Mouse (Mus musculus) gastrocnemius, adult 2 months (tissue): ENCODE data around the gene Gdf1. TPM values are rescaled to one million over a fixed set of nuclear protein-coding genes. Genes with fewer than 3 reads are reported as not detected.

Experiments used
- DNase-seq: peaks from one replicate; pipeline ENCODE4 v3.0.0; 2022
- H3K27ac ChIP-seq: fragments of 200-600 bp; 2 replicates; pipeline ENCODE4 v1.8.1; 2022; ENCODE audit warnings: mild to moderate bottlenecking
- H3K4me3 ChIP-seq: fragments of 200-600 bp; 2 replicates; pipeline ENCODE4 v1.8.1; 2022; ENCODE audit warnings: mild to moderate bottlenecking, moderate library complexity
- CTCF ChIP-seq: fragments of 200-600 bp; IDR thresholded peaks from 2 replicates; pipeline ENCODE4 v1.8.1; 2022; ENCODE audit warnings: antibody characterized with exemption, mild to moderate bottlenecking, moderate library complexity
- intact Hi-C: fragments of 180-260 bp; cut with DNase I; formaldehyde crosslinking; loops from one replicate; pipeline ENCODE4 v1.15.1; 2025
- total RNA-seq, 2 experiments: library from RNA; stranded (reverse); gene quantifications; 2 replicates each; pipeline ENCODE4 v1.2.3; 2021

The Gdf1 gene
- total RNA-seq, 2 experiments from 2014 or later: 1.0 TPM; not detected in 1

DNA sequence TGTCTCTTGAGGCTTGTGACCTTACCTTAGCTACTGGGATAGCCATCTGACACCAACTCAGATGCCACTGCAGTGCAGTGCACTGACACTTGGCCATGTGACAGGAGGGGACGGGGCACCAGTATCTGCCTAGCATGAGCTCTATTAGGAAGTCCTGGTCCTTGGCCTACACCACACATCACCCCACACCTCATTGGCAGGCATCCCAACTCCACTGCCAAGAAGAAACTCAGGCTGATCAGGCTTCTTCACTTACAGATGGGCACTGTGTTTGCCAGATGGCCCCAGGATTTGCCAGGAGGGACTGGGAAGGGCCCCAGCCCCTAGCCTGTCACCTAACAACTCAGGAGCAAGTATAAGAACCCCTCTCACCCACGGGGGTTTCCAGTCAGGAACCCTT is 16.2 kb upstream of the Gdf1 start:
- Histone ChIP-seq H3K4me3 (no peak overlapping the region), H3K27ac (peak overlapping the region; percentile 95)
- intact Hi-C loops: no loop called here
- no peak for TF ChIP-seq CTCF
- peak; percentile 95 for DNase-seq

DNA sequence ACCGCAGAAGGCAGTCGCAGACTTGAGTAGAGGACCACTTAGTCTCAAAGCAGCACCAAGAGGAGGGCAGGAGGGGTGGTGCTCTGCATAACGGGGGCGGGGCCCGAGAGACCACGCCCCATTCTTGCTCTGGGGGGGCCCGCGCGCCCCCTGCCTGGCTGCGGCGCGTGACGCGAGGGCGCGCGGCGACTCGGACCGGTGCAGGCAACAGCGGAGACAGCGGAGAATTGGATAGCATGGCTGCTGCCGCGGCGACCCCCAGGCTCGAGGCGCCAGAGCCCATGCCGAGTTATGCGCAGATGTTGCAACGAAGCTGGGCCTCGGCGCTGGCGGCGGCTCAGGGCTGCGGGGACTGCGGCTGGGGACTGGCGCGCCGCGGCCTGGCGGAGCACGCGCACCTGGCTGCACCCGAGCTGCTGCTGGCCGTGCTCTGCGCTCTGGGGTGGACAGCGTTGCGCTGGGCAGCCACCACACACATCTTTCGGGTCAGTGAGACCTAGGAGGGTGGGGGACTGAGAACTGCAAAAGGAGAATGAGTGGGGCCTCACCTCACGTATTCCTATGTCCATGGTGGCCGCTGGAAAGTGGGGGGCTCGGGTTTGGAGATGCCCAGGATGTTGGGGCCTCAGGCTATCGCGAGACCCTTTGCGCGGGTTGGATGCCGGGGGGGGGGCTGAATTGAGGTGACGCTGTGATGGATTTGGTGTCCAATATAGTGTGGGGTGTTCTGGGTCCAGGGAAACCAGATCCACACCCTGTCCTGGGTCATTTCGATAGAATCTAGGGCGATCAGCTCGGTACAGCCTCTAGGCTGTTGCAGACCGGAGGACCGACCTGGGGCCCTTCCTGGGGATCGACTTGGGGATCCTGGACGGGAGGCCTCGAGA is 13.8 kb upstream of the Gdf1 start, which contains the start of gene Cers1:
Cers1 (plus strand) TSS at position 152 of the 887 bp plus-strand sequence.
- Histone ChIP-seq H3K27ac (peak within 1 kb of the TSS; percentile 95), H3K4me3 (peak within 1 kb of the TSS; percentile 82)
- no peak; the same call in 1 of the 2 replicates for TF ChIP-seq CTCF
- peak; percentile 87 for DNase-seq
- intact Hi-C loops: no loop called here

DNA sequence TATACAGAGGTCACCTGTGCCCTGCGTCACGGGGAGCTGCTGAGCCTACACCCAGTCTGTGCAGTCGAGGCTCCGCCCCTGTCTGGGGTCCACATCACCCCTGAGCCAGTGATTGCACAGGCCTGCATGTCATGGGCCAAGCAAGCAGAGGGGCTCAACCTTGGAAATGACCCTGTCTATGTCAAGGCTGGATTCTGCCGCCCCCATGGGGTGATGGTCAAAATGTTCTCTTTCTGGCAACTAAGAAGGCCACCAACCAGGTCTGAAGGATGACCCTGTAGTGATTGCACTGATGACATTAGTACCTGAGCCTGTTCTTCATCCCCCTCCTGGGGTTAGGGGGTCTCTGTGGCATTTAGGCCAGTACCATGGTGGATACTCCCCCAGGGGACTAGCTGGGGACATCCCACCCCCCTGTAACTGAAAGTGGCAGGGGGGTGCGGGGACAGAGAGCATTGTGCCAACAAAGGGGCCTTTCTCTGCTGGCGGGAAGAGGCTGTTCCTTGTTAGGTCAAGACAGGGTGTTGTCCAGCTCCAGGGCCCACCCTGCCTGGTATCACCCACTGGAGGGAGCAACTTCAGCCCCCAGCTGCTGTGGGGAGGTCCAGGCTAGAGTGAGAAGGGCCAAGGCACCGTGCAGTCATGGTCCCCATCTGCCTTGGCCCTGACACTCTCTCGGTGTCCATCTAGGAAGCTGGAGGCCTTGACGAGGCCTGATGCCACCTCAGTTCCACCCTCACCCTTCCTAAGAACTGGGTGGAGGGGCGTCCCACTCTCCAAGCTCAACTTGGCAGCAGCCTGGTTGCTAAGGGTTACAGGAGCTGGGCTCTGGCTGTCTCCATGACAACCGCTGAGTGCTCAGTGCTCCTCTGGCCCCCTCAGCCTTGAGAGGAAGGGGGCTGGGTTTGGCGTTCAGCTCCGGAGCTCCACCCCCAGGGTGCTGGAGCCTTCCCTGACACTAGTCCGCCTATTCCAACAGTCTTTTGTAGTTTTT is 12.8 kb upstream of the Gdf1 start:
- no peak for TF ChIP-seq CTCF
- DNase-seq: peak; percentile 78
- intact Hi-C loops: no loop called here
- Histone ChIP-seq H3K4me3 (peak overlapping the region; percentile 82), H3K27ac (peak overlapping the region; percentile 95)

DNA sequence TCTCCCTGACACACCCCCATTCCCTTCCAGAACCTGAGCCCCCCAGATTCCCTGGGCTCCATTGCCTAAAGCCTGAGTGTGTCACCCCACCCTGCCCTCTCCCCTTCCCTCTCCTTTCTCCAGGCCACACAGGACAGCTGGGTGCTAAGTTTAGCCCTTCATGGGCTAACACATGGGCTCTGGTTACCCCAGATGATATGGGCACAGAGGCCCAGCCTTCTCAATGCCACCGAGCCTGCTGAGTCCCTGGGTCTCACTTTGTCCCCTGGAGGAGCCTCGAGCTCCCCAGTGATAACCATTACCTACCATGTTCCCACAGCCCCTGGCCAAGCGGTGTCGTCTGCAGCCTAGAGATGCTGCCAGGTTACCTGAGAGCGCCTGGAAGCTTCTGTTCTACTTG is 11.7 kb upstream of the Gdf1 start:
- peak overlapping the region; percentile 82 for H3K4me3 ChIP-seq
- TF ChIP-seq CTCF: no peak
- H3K27ac ChIP-seq: peak overlapping the region; percentile 95
- intact Hi-C loops: no loop called here
- peak; percentile 84 for DNase-seq

DNA sequence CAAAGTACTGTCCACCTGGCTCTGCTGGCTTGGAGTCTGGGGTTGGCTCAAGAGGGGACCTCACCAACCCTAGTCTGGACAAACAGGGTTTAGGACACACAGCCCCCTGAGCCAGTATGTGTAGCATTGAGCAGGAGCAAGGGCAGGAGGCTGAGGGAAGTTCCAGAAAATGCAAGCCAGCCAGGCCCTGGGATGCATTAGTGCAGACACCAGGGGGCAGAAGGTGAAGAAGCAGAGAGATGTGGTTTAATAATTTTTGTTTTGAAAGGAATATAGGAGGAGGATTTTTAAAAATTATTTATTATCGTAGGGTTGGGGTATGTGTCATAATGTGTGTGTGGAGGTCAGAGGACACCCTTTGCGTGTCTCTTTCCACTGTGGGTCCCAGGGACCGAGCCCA is 5.9 kb upstream of the Gdf1 start:
- intact Hi-C loops: no loop called here
- no peak overlapping the region for H3K4me3 ChIP-seq
- H3K27ac ChIP-seq: no peak overlapping the region
- DNase-seq: no peak
- peak; percentile 12; the same call in 1 of the 2 replicates for TF ChIP-seq CTCF

DNA sequence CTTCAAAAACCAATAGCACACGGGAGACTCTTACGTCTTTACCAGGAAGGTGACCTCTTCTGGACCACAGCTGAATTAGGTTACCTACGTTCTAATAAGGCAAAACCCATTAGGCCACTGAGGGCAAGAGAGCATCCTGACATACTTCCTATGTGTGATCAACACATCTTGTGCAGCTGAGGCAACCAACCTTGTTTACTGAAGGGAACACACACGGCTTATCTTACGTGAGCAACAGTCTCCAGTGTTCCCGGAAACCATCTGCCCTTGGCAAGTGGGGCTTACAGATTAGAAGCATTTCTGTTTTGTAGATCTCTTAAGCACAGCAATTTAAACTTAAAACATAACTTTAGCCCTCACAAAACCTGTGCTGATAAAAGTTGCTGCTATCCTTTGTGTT is 2.1 kb upstream of the Gdf1 start:
- Histone ChIP-seq H3K27ac (no peak overlapping the region), H3K4me3 (no peak overlapping the region)
- DNase-seq: no peak
- intact Hi-C loops: no loop called here
- no peak for TF ChIP-seq CTCF

DNA sequence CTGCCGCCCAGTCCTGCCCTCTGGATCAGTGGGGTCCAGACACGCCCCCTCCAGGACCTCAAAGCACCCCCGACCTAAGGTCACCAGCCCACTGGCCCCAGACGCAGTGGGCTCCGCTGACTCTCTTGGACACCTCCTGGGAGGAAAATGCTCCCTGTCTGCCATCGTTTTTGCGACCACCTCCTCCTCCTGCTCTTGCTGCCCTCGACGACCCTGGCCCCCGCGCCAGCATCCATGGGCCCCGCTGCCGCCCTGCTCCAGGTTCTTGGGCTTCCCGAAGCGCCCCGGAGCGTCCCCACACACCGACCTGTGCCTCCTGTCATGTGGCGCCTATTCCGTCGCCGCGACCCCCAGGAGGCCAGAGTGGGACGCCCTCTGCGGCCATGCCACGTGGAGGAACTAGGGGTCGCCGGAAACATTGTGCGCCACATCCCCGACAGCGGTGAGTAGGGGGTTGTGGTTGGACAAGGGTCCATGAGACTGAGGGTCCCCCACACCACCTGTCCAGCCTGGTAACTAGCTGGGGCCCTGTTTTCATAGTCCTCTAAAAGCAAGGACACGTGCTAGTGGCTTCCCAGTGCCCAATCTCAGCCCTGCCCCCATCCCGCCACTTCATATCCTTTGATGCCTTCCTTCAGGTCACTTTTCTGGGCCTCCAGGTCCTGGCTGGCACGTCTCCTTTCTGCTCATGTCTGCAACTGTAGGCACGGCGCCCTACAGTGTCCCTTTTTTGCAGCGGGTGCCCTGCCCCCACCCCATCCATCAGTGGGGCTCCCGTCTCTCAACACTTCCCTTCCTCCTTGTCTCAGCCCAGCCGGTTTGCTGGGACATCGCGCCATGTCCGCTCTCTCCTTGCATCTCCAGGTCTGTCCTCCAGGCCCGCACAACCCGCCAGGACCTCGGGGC is 471 bp downstream of the Gdf1 start:
- Histone ChIP-seq H3K4me3 (no peak overlapping the region), H3K27ac (no peak overlapping the region)
- TF ChIP-seq CTCF: no peak
- no peak for DNase-seq
- intact Hi-C loops: no loop called here

DNA sequence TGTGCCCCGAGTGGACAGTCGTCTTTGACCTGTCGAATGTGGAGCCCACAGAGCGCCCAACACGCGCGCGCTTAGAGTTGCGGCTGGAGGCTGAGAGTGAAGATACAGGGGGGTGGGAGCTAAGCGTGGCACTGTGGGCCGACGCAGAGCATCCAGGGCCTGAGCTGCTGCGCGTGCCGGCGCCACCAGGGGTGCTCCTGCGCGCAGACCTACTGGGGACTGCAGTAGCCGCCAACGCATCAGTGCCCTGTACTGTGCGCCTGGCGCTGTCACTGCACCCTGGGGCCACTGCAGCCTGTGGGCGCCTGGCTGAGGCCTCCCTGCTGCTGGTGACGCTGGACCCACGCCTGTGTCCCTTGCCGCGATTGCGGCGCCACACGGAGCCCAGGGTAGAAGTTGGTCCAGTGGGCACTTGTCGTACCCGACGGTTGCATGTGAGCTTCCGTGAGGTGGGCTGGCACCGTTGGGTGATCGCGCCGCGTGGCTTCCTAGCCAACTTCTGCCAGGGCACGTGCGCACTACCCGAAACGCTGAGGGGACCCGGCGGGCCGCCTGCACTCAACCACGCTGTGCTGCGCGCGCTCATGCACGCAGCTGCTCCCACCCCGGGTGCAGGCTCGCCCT is 1.2 kb downstream of the Gdf1 start:
- no peak overlapping the region for H3K4me3 ChIP-seq
- TF ChIP-seq CTCF: peak; percentile 14; the same call in 1 of the 2 replicates
- no peak overlapping the region for H3K27ac ChIP-seq
- intact Hi-C loops: no loop called here
- peak; percentile 51 for DNase-seq

DNA sequence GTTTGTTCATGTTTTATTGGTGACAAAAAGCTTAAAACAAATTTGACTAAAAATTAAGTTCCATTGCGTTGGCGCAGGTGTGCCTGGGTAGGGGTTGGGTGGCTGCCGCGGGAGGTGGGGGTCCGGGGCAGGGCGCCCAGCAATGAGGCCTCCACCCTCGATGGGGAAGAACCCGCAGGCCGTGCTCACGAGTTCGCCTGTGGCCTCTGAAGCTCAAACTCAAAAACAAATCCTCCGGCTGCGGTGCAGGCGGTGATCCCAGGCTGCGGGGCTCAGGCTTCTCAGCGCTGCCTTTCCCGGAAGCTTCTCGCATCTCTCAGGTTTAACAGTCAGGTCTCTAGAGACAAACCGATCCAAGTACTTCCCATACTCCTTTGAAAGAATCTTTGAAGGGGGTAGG is 1.9 kb downstream of the Gdf1 start:
- DNase-seq: no peak
- Histone ChIP-seq H3K27ac (no peak overlapping the region), H3K4me3 (no peak overlapping the region)
- TF ChIP-seq CTCF: no peak
- intact Hi-C loops: no loop called here

DNA sequence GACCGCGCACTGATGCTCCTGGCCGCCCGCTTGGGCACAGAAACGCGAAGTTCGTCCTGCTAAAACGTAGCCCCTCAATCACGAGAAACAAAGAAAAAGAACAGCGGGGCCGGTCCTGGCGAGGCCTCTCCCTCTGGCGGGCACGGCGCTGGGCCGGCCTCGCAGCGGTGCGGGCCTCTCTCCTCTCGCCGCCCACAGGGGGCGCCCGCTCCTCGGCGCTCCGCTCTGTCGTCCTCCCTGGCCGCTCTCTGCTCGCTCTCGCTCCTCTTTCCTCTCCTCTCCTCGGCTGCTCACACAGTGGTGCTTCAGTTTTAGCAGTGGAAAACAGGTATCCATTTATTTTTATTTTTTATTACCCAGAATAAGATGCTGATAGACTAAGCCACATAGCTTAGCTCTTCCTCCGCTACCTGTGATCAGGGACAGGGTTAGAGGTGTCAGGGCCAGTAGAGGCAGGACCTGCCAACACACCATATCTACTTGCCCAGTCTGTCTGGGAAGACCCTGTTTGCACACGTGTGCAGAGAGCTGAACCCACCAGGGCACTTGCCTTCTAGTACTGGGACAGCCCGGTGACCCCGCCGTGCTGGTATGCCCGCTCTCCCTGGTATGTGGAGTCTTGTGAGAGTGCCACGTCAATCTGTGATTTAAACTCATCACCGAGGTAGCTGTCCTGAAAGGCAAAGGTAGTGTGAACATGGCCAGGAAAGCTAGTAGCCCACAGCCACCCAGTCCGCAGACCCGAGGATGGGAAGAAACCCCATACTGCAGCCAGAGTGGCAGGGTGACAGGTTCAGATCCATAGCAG is 2.7 kb downstream of the Gdf1 start:
- intact Hi-C loops: no loop called here
- peak; percentile 85 for DNase-seq
- H3K4me3 ChIP-seq: no peak overlapping the region; the same call in 1 of the 2 replicates
- H3K27ac ChIP-seq: no peak overlapping the region
- TF ChIP-seq CTCF: peak; percentile 97

DNA sequence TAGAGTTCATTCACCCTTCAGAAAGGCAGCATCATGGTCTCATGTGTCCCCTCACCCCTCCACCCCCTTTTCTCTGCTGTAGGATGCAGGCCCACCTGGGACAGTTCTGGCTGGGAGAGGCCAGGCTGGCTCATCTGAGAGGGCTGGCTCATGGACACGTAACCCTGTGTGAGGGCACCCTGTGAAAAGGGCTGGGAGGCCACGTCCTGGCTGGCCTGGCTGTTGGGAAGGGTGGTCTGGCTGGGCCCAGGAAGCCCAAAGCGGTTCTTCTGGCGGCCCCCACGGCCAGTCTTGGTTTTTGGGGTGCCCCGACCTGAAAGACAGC is 3.2 kb downstream of the Gdf1 start:
- intact Hi-C loops: no loop called here
- no peak for TF ChIP-seq CTCF
- no peak for DNase-seq
- H3K4me3 ChIP-seq: no peak overlapping the region
- no peak overlapping the region for H3K27ac ChIP-seq
